Mouse (Mus musculus): ENCODE measurements at regions not wholly inside any gene's neighbourhood (a gene's known extent, or its start where the extent isn't known, plus 50 kb on each side); places are given as distances from the start of the nearest gene placed in this dataset.

GRCm38 (mm10) chr10:51056950-51057349 lies 162.4 kb downstream of the Sim1 start:
- no peak for DNase-seq (ENCODE audit: low read depth)

GRCm38 (mm10) chr10:51058333-51058732 lies 163.8 kb downstream of the Sim1 start:
- no peak for DNase-seq (ENCODE audit: low read depth)

- no peak for DNase-seq (ENCODE audit: low read depth)
Measured at GRCm38 (mm10) chr10:51101590-51101989, 207.0 kb downstream of the Sim1 start.

- no peak for DNase-seq (ENCODE audit: low read depth)
Measured at GRCm38 (mm10) chr10:51151833-51152232, 257.3 kb downstream of the Sim1 start.

GRCm38 (mm10) chr10:51153484-51153985 lies 259.0 kb downstream of the Sim1 start:
- DNase-seq (ENCODE audit: low read depth), result no peak

GRCm38 (mm10) chr10:51154016-51154415 lies 259.5 kb downstream of the Sim1 start:
- DNase-seq (ENCODE audit: low read depth), result no peak

GRCm38 (mm10) chr10:51154743-51155142 lies 260.2 kb downstream of the Sim1 start:
- no peak for DNase-seq (ENCODE audit: low read depth)

GRCm38 (mm10) chr10:51173619-51174018 lies 279.1 kb downstream of the Sim1 start:
- DNase-seq (ENCODE audit: low read depth), result no peak

- no peak for DNase-seq (ENCODE audit: low read depth)
Measured at GRCm38 (mm10) chr10:51175993-51176577, 281.5 kb downstream of the Sim1 start.

GRCm38 (mm10) chr10:51176692-51177091 lies 282.1 kb downstream of the Sim1 start:
- no peak for DNase-seq (ENCODE audit: low read depth)

GRCm38 (mm10) chr10:51181752-51182151 lies 287.2 kb downstream of the Sim1 start:
- peak; percentile 22 for DNase-seq (ENCODE audit: low read depth)

- no peak for DNase-seq (ENCODE audit: low read depth)
Measured at GRCm38 (mm10) chr10:51191407-51192059, 288.9 kb upstream of the Gm49339 start.

GRCm38 (mm10) chr10:51219481-51219880 lies 260.9 kb upstream of the Gm49339 start:
- no peak for DNase-seq (ENCODE audit: low read depth)

- DNase-seq (ENCODE audit: low read depth), result no peak
Measured at GRCm38 (mm10) chr10:51233592-51233991, 246.8 kb upstream of the Gm49339 start.

- DNase-seq (ENCODE audit: low read depth), result no peak
Measured at GRCm38 (mm10) chr10:51235586-51236575, 244.5 kb upstream of the Gm49339 start.

- no peak for DNase-seq (ENCODE audit: low read depth)
Measured at GRCm38 (mm10) chr10:51238103-51238502, 242.3 kb upstream of the Gm49339 start.

- peak; percentile 49 for DNase-seq (ENCODE audit: low read depth)
Measured at GRCm38 (mm10) chr10:51253439-51253838, 227.0 kb upstream of the Gm49339 start.

- no peak for DNase-seq (ENCODE audit: low read depth)
Measured at GRCm38 (mm10) chr10:51257587-51258049, 222.8 kb upstream of the Gm49339 start.

- DNase-seq (ENCODE audit: low read depth), result no peak
Measured at GRCm38 (mm10) chr10:51271364-51271763, 209.0 kb upstream of the Gm49339 start.

GRCm38 (mm10) chr10:51278195-51278594 lies 202.2 kb upstream of the Gm49339 start:
- DNase-seq (ENCODE audit: low read depth), result peak; percentile 4

- DNase-seq (ENCODE audit: low read depth), result no peak
Measured at GRCm38 (mm10) chr10:51282451-51282850, 198.0 kb upstream of the Gm49339 start.

- DNase-seq (ENCODE audit: low read depth), result no peak
Measured at GRCm38 (mm10) chr10:51284538-51284937, 195.9 kb upstream of the Gm49339 start.
